In genomic region chr11:70229260-70230010, GRCm38 (mm10) we compare ENCODE assay signal across 8 mouse cellular contexts. TPM values are rescaled to one million over a fixed set of nuclear protein-coding genes. Genes with fewer than 3 reads are reported as not detected.
A peak's percentile ranks its signal among the peaks of the same experiment; 100 is the strongest.
DNase-seq lines count a peak whose midpoint lies in the region; ATAC-seq and TF ChIP-seq lines count a peak whose summit lies in the region.

Gene Bcl6b, minus strand, starts transcription at chr11:70229798.

- no peak for TF ChIP-seq EP300 in liver, postnatal 0 days (IDR thresholded peaks at IDR 0.05; ENCODE audit: low read depth)

- peaks cover 12% of the 10 kb centered on the region for H3K36me3 ChIP-seq in E14TG2a.4 (ENCODE audit: insufficient read depth, low read length)
- H3K36me3 ChIP-seq in forebrain, embryonic 10.5 days (replicated peaks): peaks cover 6% of the 10 kb centered on the region
- peaks cover 4% of the 10 kb centered on the region; the same call in 1 of the 2 replicates for H3K36me3 ChIP-seq in hindbrain, embryonic 14.5 days (replicated peaks; ENCODE audit: control insufficient read depth, insufficient read depth)
- H3K36me3 ChIP-seq in liver, postnatal 0 days (replicated peaks; ENCODE audit: insufficient read depth, low read length): no peaks in the 10 kb centered on the region

- peaks cover 92% of the 10 kb centered on the region for H3K4me1 ChIP-seq in E14TG2a.4 (replicated peaks; ENCODE audit: low read depth, low read length)
- peaks cover 73% of the 10 kb centered on the region for H3K4me1 ChIP-seq in forebrain, embryonic 10.5 days
- peaks cover 28% of the 10 kb centered on the region; the same call in 1 of the 2 replicates for H3K4me1 ChIP-seq in hindbrain, embryonic 14.5 days (replicated peaks; ENCODE audit: control insufficient read depth, insufficient read depth, low read length)
- peaks cover 28% of the 10 kb centered on the region for H3K4me1 ChIP-seq in liver, postnatal 0 days (ENCODE audit: insufficient read depth)

- no peaks in the 10 kb centered on the region for H3K9me3 ChIP-seq in E14TG2a.4 (ENCODE audit: low read length)
- no peaks in the 10 kb centered on the region for H3K9me3 ChIP-seq in forebrain, embryonic 10.5 days
- no peaks in the 10 kb centered on the region for H3K9me3 ChIP-seq in hindbrain, embryonic 14.5 days (ENCODE audit: control insufficient read depth, low read length)
- H3K9me3 ChIP-seq in liver, postnatal 0 days (ENCODE audit: low read length): no peaks in the 10 kb centered on the region

- H3K9ac ChIP-seq in hindbrain, embryonic 14.5 days: peak within 1 kb of the TSS; percentile 12; the same call in 1 of the 2 replicates
- H3K9ac ChIP-seq in liver, postnatal 0 days (replicated peaks): peak within 1 kb of the TSS; percentile 54

- H3K27me3 ChIP-seq in E14TG2a.4 (ENCODE audit: insufficient read depth, low read length): peaks cover 59% of the 10 kb centered on the region
- peaks cover 77% of the 10 kb centered on the region for H3K27me3 ChIP-seq in forebrain, embryonic 10.5 days (ENCODE audit: poor library complexity, severe bottlenecking)
- H3K27me3 ChIP-seq in hindbrain, embryonic 14.5 days (ENCODE audit: control insufficient read depth, insufficient read depth, low read length): peaks cover 68% of the 10 kb centered on the region
- peaks cover 46% of the 10 kb centered on the region for H3K27me3 ChIP-seq in liver, postnatal 0 days (ENCODE audit: insufficient read depth, low read length)

- peak within 1 kb of the TSS; percentile 49 for H3K4me2 ChIP-seq in hindbrain, embryonic 14.5 days (replicated peaks)
- H3K4me2 ChIP-seq in liver, postnatal 0 days (ENCODE audit: low read depth, low read length): peak within 1 kb of the TSS; percentile 77

- no peak for ATAC-seq in hindbrain, embryonic 14.5 days (ENCODE audit: low FRiP score)
- ATAC-seq in liver, postnatal 0 days: peak; percentile 3; the same call in 1 of the 2 replicates

- TF ChIP-seq CTCF in E14TG2a.4 (conservative IDR thresholded peaks at IDR 0.05; ENCODE audit: low read length): no peak
- TF ChIP-seq CTCF in liver, postnatal 0 days (IDR thresholded peaks at IDR 0.05; ENCODE audit: low read depth): no peak

- peak within 1 kb of the TSS; percentile 79 for H3K4me3 ChIP-seq in E14TG2a.4 (replicated peaks; ENCODE audit: low read length)
- peak within 1 kb of the TSS; percentile 39 for H3K4me3 ChIP-seq in forebrain, embryonic 10.5 days
- peak within 1 kb of the TSS; percentile 24 for H3K4me3 ChIP-seq in hindbrain, embryonic 14.5 days (replicated peaks; ENCODE audit: low read length)
- peak within 1 kb of the TSS; percentile 50 for H3K4me3 ChIP-seq in liver, postnatal 0 days (ENCODE audit: low read depth, low read length)

- H3K27ac ChIP-seq in forebrain, embryonic 10.5 days: peak within 1 kb of the TSS; percentile 74
- H3K27ac ChIP-seq in hindbrain, embryonic 14.5 days: no peak within 1 kb of the TSS
- H3K27ac ChIP-seq in liver, postnatal 0 days (ENCODE audit: low read depth): peak within 1 kb of the TSS; percentile 70

- WGBS in forebrain, embryonic 10.5 days: 3% methylated on average over 39 of the region's 39 CpGs
- 4% methylated on average over 39 of the region's 39 CpGs for WGBS in hindbrain, embryonic 14.5 days
- 3% methylated on average over 39 of the region's 39 CpGs for WGBS in liver, postnatal 0 days (ENCODE audit: insufficient replicate concordance)

- DNase-seq in cerebellum, adult 18-20 months: peak; percentile 19 to 34
- DNase-seq in cerebellum, postnatal 36 days: no peak
- no peak for DNase-seq in forebrain, embryonic 10.5 days (ENCODE audit: extremely low spot score, low spot score)
- no peak for DNase-seq in hindbrain, embryonic 14.5 days (ENCODE audit: low spot score)
- DNase-seq in liver, postnatal 0 days: no peak
- DNase-seq in right cerebral cortex, adult 2 months (ENCODE audit: low spot score in 2 of 2): no peak
- no peak for DNase-seq in left cerebral cortex, adult 18-20 months (ENCODE audit: low spot score in 2 of 2)

RNA-seq across cellular contexts. Expression of gene Bcl6b, which starts in this region (rescaled TPM):
- polyA plus RNA-seq in forebrain, embryonic 10.5 days (2016; fragmentation: Nextera tagmentation; extraction: Ambion mirVana): 4.5 and 4.7 TPM in 2 replicates
- 5.0 and 5.2 TPM in 2 replicates for polyA plus RNA-seq in hindbrain, embryonic 14.5 days (2014; fragmentation: Nextera tagmentation; extraction: Ambion mirVana)
- 1.4 and 1.8 TPM in 2 replicates for polyA plus RNA-seq in liver, postnatal 0 days (2015; fragmentation: Nextera tagmentation; extraction: Ambion mirVana)
- 1 to 10 TPM; 1.2 to 3.2 TPM for total RNA-seq in left cerebral cortex, adult 18-20 months (2021)

Comparison
In these comparisons a context has a peak if more than half of its experiments do, and no peak if none do; other contexts are left out.
1. DNase-seq: peak in cerebellum, adult 18-20 months (2 of 2); none in cerebellum, postnatal 36 days (0 of 2), forebrain, embryonic 10.5 days (single experiment), hindbrain, embryonic 14.5 days (single experiment), liver, postnatal 0 days (single experiment), right cerebral cortex, adult 2 months (0 of 2) and left cerebral cortex, adult 18-20 months (0 of 2).
2. H3K4me3 ChIP-seq: peak in every context shown above with its lines; median percentile 79 in E14TG2a.4; 50 in liver, postnatal 0 days; 39 in forebrain, embryonic 10.5 days; 24 in hindbrain, embryonic 14.5 days.